Mouse (Mus musculus) kidney, postnatal 36 days (tissue): ENCODE measurements around the gene Adgrl2.

Experiments
- DNase-seq, 2 experiments: peaks; one replicate each; pipeline ENCODE4 v3.0.0; 2021 to 2022; ENCODE audit warnings: mixed read lengths in 2 of 2

The Adgrl2 gene

GRCm38 (mm10) chr3:148872563-148872962 is 117.8 kb downstream of the Adgrl2 start:
- DNase-seq: no peak

GRCm38 (mm10) chr3:148871792-148872464 is 118.4 kb downstream of the Adgrl2 start:
- no peak for DNase-seq

DNA sequence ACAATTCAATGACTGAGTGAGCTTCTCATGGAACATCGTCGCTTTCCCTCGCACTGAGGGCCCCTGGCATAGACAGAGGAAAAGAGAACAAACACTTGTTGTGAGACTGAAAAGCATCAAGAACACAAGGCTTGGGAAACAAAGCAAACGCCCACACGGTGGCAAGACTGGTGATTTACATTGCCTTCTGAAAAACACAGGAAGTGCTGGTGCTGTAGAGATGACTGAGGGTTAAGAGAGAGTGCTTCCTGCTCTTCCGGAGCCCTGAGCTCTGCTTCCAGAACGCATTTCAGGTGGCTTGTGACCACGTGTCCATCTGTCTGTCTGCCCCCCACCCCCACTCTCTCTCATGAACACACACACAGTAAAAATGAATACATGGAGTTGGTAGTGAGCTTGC is 122.7 kb downstream of the Adgrl2 start:
- peak; percentile 18 to 36 for DNase-seq

DNA sequence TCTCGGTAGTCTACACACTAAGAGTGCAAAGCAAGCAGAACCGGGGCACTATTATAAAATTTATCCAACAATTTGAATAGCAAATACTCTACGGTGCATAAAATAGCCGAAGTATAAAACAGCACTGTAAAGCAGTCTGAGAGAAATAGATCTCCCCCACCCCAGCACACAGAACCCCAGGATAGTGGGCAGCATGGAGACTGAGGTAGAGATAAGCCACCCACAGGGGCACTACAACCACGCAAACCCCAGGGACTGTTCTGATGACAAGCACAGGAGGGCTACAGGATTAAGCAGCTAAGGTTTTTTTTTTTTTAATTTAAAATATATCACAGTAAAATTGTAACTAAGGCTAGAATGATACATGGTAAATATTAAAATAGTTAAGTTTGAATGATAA is 123.7 kb downstream of the Adgrl2 start:
- DNase-seq: no peak

GRCm38 (mm10) chr3:148866053-148866452 is 124.3 kb downstream of the Adgrl2 start:
- DNase-seq: no peak

DNA sequence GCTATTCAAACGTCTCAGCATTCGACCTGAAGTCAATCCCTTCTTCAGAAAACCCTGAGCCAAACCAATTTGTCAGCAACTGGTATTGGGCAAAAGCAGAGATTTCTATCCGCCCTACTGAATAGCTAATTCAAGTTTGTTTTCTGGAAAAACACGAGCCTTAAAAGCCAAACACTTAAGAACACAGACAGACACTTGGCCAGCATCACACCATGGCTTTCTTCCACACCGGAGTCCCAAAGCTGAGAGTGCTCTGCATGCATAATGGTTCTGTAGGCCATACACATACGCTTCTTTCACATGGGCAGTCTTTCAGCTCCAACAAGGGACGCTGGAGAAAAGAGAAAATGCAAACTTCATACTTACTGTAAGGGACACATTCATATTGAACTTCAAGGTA is 125.1 kb downstream of the Adgrl2 start:
- DNase-seq: no peak

GRCm38 (mm10) chr3:148861860-148862259 is 128.5 kb downstream of the Adgrl2 start:
- no peak for DNase-seq

DNA sequence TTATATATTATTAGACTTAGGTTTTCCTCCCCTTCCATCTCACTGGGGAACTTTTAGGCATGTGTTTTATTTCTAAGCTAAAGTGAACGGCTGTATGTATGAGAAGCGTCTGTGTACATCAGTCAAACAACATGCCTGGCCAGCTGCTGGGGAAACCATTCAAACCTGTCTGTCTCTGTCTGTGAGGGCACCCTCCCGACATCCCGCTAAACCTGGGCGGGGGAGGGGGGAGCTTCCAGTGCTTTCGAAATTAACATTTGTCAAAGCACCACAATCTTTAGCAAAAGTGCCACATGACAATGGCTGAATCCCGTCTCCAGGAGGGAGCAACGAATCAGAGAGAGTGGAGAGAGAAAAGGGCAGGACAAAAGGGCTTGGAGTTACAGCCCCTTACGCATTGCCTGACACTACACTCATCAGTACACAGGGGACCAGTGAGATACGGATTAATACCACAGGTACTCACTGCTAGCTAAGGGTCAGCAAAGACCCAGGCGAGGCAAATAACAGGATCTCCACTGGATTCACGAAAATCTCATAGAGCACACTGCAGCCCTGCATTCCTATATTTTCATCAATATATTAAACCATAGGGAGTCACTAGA is 135.9 kb downstream of the Adgrl2 start:
- no peak for DNase-seq

DNA sequence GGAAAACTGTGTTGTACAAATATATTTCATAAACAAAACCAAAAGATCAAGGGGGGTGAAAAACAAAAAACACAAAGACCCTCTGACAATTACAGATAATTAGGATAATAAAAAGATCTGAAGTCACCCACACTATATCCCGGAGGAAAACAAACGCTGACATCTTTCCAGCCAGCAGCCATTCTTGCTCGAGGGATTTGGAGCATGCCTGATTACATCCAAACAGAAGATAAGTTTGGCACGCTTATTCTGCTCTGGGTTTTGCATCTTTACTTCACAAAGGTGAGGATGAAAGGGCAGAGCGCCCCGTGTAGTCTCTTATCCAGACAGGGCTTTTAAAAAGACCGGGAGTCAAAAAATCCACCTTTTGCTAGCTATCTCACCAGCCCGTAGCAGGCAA is 137.0 kb downstream of the Adgrl2 start:
- DNase-seq: no peak

- DNase-seq: no peak
These were observed 137.8 kb downstream of the Adgrl2 start for GRCm38 (mm10) chr3:148852556-148852955.

DNA sequence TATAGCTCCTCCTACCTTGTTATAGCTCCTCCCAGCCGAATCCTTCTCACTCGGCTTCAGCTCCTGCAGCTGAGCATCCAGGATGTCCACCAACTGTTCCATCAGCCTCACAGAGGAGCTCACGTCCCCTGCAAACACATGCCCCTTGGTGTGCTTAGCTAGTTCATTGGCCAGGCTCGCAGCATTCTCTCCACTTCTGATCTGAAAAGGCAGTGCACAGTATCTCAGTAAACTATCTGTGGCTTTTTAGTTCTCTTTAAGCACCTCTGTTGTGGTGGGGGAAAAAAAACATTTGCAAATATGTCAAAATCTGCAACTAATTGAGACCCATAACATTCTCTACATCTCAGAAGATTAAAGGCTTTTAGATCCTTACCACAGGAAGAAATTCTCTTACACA is 139.5 kb downstream of the Adgrl2 start:
- no peak for DNase-seq

DNA sequence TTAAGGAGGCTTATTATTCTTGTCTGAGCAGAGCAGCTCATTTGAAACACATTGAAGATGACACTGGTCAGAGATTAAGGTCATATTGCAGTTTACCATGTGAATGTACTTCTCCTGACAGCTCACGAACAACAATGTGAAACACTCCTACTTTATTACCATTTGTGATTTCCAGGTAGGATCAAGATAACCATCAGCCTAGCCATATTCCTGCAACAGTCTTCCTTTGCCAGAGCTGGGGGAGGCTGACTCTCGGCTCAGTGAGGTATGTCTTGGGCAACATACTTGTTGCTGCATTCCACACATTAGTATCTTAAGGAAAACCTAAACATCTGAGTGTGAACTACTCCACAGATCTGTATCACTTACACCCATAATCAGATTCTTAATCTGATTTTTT is 142.0 kb downstream of the Adgrl2 start:
- DNase-seq: no peak

GRCm38 (mm10) chr3:148844182-148844581 is 146.2 kb downstream of the Adgrl2 start:
- no peak for DNase-seq

DNA sequence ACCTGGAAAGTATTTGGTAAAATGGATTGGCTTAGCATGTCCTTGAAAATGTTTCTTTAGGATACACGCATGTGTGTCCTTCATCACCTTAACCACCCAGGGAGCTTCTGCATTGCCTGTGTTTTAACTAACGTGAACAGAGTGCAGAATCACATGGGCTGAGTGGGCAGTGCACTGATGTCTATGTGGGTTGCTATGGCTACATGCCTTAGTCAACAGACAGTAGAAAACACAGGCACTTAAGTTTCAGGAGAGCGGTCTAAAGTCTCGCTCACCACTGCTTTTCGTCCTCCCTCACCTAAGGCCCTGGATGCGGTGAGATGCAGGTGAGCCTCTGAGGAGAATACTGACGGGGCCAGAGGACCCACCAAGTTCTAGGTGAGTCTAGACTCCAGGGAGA is 147.8 kb downstream of the Adgrl2 start:
- no peak for DNase-seq

- DNase-seq: no peak
These were observed 151.5 kb downstream of the Adgrl2 start for GRCm38 (mm10) chr3:148838835-148839296.

DNA sequence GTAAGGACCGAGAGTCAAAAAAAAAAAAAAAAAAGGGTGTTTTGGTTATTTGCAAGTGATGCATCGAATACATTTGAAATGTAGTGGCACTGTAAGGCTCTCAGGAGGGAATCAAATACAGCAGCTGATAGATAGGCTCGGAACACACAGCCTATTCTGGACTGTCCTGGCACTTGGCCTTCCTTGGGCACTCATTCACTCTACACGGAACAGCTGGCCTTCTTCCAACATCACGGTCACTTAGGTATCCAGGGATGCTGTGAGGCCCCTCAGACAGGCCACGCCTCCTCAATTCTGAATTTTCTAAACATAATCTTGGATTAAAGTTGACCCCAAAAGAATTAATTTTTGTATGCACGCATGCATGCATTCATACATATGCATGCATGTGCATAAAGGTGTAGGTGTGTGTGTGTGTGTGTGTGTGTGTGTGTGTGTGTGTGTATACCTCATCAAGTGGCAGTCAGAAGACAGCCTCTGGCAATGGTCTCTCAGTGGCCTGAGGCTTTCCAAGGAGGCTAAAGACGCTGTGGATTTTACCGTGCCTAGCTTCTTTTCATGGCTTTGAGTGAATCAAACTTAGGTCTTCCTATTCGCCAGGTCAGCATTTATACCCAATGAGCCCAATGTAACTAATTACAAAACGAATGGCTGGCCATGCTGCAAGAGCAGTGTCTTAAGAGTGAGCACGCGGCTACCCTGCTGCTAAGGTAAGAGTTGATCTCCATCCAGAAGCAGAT is 152.1 kb downstream of the Adgrl2 start:
- DNase-seq: peak in 1 of 2 experiments; percentile 13

GRCm38 (mm10) chr3:148835136-148835535 is 155.2 kb downstream of the Adgrl2 start:
- DNase-seq: no peak

DNA sequence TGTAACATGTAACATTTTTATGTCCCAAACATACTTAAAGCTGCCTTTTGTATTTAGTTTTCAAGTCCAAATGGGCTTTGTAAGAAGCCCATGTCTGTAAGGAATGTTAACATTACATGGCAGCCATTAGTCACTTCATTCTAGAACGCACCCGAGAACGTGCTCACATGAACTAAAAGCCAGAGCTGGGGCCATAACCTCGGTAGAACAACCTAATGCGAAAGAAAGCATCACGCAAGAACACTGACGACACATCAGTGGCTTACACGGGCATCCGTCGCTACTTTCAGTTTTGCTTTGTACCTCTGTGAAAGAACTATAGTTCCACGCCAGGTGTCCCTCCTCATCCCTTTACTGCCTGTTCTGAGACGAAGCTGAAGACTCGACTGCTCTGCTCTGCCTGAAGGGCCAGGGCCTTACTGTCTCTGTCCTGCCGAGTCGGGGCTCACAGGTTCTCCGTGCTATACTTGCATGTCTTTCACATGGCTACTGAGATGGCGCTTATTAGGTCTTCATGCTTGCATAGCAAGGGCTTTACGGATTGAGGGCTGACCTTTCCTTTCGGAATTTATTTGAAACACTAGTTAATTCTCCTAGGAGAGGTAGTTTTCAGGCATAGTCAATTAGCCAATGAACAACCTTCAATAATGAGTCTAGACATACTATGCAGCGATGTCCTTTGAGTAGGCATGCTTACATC is 157.1 kb downstream of the Adgrl2 start:
- no peak for DNase-seq

- DNase-seq: no peak
These were observed 158.4 kb downstream of the Adgrl2 start for GRCm38 (mm10) chr3:148832001-148832400.

DNA sequence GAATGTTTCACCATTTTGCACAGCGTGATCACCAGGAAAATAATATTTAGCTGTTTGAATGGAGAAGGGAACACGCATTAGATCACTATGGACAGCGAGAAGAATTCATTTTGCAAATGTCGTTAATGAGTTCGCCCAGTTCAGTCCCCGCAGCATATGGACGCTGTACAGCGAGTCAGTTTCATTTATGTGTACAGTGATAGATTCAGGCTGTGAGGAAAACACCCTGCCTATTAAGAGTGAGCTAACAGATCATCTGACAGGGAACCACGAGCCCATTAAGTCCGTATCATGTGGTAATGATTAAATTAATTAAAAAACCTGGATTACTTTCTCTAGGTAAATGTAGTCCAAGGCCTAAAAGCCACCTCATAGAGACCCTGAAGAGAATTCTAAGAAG is 161.8 kb downstream of the Adgrl2 start:
- DNase-seq: no peak

- no peak for DNase-seq
These were observed 166.8 kb downstream of the Adgrl2 start for GRCm38 (mm10) chr3:148823551-148823950.

DNA sequence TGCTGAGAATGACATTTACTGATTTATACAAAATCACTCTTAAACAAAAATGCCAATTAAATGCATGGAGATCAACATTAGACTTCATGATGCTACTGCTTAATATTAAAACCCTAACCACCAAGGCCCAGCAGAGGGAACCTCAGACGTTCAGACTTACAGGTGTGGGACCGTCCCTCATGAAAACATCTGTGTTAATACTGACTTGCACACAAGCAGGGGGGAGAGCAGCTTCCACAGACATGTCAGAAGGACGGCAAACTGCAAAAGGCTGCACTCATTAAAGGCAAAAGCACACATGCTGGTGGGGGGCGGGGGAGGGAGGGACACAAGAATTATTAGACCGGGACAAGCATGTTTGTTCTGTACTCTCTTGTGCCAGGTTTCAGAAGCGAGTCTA is 168.7 kb downstream of the Adgrl2 start:
- no peak for DNase-seq

DNA sequence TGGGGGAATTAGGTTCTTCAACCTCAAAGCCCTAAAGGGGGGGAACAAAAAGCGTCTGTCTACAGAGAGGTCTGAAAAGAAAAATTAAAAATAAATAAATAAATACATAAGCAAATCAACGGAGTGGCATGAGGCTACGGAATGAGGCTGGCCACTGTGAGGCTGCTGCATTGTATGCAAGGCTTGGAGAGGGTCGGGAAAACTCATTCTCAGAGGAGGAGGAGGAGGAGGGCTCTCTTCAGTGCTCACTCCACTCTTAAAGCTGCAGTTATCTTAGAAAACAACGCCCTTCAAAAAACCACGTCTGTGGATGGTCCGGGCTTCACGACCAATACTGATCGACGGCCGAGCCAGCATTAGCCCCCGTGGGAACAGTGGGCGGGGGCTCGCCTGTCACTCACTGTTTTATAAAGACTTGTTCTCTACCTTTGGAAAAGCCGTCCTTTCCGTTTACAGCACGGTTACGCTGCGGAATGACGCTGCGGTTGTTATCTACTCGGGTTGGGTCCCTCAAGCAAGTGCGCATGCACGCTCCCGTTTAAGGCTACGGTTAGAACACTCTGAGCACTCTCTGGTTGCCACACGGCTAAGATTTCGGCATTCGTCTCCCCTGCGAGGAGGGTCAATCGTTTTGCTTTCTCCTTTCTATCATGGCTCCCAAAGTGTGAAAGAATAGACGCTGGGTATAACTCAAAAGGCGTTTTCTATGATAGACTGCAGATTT is 170.9 kb downstream of the Adgrl2 start:
- no peak for DNase-seq
